Mouse (Mus musculus) heart, embryonic 16.5 days (tissue): Measurements from ENCODE around the gene Tbx18. TPM values are rescaled to one million over a fixed set of nuclear protein-coding genes. Genes with fewer than 3 reads are reported as not detected.

Experiments used
- ATAC-seq: fragments of 200-750 bp; cut with Nextera tagmentation; replicated peaks from 2 replicates; pipeline ENCODE4 v1.8.0; 2017; ENCODE audit warnings: moderate number of reproducible peaks; ENCODE audit not compliant: insufficient read depth, low FRiP score; ENCODE audit errors: extremely low read depth
- H3K27ac ChIP-seq: fragments of 300-500 bp; sonication (generic); 2 replicates; pipeline ENCODE4 v1.5.1; 2014; ENCODE audit warnings: mild to moderate bottlenecking, low read length, control low read depth, moderate library complexity
- H3K27me3 ChIP-seq: fragments of 300-500 bp; sonication (generic); 2 replicates; pipeline ENCODE4 v1.6.1; 2014; ENCODE audit warnings: low read length, mixed read lengths; ENCODE audit not compliant: control insufficient read depth, insufficient read depth
- H3K36me3 ChIP-seq: fragments of 300-500 bp; sonication (generic); 2 replicates; pipeline ENCODE4 v1.6.1; 2014; ENCODE audit not compliant: control insufficient read depth, insufficient read depth
- H3K4me1 ChIP-seq: fragments of 300-500 bp; sonication (generic); 2 replicates; pipeline ENCODE4 v1.6.1; 2014; ENCODE audit warnings: low read length, mixed read lengths; ENCODE audit not compliant: control insufficient read depth, insufficient read depth
- H3K4me2 ChIP-seq: fragments of 300-500 bp; sonication (generic); 2 replicates; pipeline ENCODE4 v1.6.1; 2014; ENCODE audit warnings: low read depth, mild to moderate bottlenecking, control low read depth, low read length
- H3K4me3 ChIP-seq: fragments of 300-500 bp; sonication (generic); 2 replicates; pipeline ENCODE4 v1.5.1; 2014; ENCODE audit warnings: mild to moderate bottlenecking, control low read depth, low read length
- H3K9ac ChIP-seq: fragments of 300-500 bp; sonication (generic); 2 replicates; pipeline ENCODE4 v1.6.1; 2014; ENCODE audit warnings: low read length, control low read depth
- H3K9me3 ChIP-seq: fragments of 300-500 bp; sonication (generic); replicated peaks from 2 replicates; pipeline ENCODE4 v1.6.1; 2016; ENCODE audit warnings: low read length; ENCODE audit not compliant: control insufficient read depth
- WGBS: fragments of 180-500 bp; shearing (Covaris S2); extraction: QIAGEN DNeasy Blood & Tissue Kit; methylation state at CpG from one replicate; pipeline ENCODE4 v1.1.7; 2014; 5-methylcytosine and 5-hydroxymethylcytosine counted together
- polyA plus RNA-seq: library from polyadenylated mRNA; unstranded; fragments of >200 nt; fragmentation: Nextera tagmentation; extraction: Ambion mirVana; gene quantifications from 2 replicates; pipeline ENCODE4 v1.2.1, GENCODE M21; 2015

Tbx18 gene
- polyA plus RNA-seq, result 7.5 and 8.4 TPM in 2 replicates

DNA sequence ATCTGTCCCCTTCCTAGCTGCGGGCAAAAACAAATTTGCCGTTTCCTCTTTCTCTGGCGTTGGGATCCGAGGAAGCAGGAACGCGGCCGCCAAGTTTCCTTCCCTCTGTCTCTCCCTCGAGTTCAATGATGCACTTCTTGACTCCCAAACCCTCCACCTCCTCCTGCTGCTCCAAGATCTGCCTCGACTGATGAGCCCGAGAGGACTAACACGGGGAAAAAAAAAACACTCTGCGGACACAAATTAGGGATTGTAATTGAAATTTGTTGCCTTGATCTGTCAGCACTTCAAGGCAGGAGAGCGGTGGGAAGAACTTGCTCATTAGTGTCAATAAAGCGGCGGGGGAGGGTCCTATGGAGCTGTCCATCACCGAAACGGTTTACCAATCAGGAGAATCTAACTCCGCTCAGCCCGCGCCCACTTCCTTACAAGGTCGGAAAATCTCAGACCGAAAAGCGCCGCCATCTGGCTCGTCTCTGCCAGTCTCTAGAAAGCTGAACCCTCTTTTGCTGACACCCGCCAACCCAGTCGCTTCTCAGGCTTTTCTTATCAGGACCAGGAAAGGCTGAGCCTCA is at the start of gene Tbx18:
TSS of gene Tbx18 (minus strand) at position 300 of the 575 bp plus-strand sequence.
- peak; percentile 89 for ATAC-seq
- Histone ChIP-seq H3K4me1 (0 out of 2 replicates have a peak, but pooled peaks cover 2% of the 10 kb centered on the region), H3K36me3 (no peaks in the 10 kb centered on the region), H3K9me3 (no peaks in the 10 kb centered on the region), H3K27me3 (peaks cover 42% of the 10 kb centered on the region), H3K9ac (peak within 1 kb of the TSS; percentile 91), H3K4me3 (peak within 1 kb of the TSS; percentile 76), H3K27ac (peak within 1 kb of the TSS; percentile 85), H3K4me2 (peak within 1 kb of the TSS; percentile 62)
- WGBS, result under 1% methylated on average over 27 of the region's 27 CpGs

DNA sequence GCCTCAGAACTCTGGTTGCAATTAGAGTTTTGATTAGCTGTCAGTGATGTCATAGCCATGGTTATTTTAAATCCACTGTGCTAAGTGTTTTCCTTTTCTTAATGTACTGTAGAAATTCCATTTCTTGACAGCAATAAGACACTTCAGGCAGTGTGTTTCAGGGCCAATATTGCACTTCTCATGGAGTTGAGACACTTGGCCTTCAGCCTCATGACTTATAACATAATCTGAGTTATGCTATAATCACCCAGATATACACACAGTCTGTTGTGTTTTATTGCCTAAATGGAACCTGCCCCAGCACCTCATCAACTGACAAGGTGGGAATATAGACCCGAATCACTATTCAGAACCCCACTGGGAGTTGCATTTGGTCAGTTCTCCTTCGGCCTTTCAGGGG is 42.9 kb upstream of the Tbx18 start:
- ATAC-seq, result no peak
- 66% methylated on average over 2 of the region's 2 CpGs for WGBS
- H3K9ac ChIP-seq, result no peak overlapping the region
- no peaks in the 10 kb centered on the region for H3K27me3 ChIP-seq
- H3K27ac ChIP-seq, result no peak overlapping the region
- no peaks in the 10 kb centered on the region for H3K9me3 ChIP-seq
- no peak overlapping the region for H3K4me3 ChIP-seq
- no peaks in the 10 kb centered on the region for H3K36me3 ChIP-seq
- H3K4me1 ChIP-seq, result no peaks in the 10 kb centered on the region
- no peak overlapping the region for H3K4me2 ChIP-seq

DNA sequence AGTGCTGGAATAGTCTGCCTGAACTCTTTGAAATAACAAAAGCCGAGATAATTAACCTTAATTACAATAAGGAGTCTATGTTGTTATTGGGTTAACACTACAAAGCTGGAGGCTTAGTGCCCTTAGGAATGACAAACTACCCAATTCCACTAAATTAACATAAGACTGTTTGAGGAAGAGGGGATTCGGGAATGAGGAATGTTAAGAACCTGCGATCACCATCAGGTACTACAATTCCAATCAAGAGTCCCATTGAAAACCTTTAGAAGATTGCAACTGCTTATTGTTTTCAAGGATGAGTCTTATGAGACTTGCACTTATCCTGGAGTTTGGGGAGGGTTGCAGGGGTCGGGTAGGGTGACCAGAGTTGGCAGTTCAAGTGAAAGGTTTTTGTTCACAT is 24.6 kb upstream of the Tbx18 start:
- Histone ChIP-seq H3K27me3 (peaks cover 2% of the 10 kb centered on the region; the same call in 1 of the 2 replicates), H3K4me1 (no peaks in the 10 kb centered on the region)
- no peak for ATAC-seq

DNA sequence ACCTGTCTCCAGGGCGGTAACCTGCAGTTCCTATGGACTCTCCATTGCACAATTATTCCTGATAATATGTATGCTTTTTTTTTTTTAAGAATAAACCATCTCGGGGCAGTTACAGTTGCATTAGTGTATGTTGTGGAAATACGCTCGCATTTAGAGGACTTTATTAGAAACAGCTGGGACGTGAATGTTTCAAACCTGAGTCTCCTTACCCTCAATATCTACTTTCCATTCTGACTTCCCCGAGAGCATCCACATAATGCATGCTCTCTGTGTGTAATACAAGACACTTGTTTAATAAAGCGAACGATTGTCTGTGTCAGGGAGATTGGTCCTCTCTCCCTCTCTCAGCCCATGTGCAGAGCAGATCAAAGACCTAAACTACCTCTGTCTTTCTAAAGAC is 10.5 kb upstream of the Tbx18 start:
- Histone ChIP-seq H3K9me3 (no peaks in the 10 kb centered on the region), H3K27ac (no peak overlapping the region), H3K4me3 (no peak overlapping the region), H3K9ac (no peak overlapping the region), H3K4me1 (peaks cover 13% of the 10 kb centered on the region), H3K36me3 (no peaks in the 10 kb centered on the region), H3K4me2 (no peak overlapping the region), H3K27me3 (peaks cover 60% of the 10 kb centered on the region)
- no peak for ATAC-seq
- 74% methylated on average over 8 of the region's 8 CpGs for WGBS

More for the DNA sequence above, 24.6 kb upstream of the Tbx18 start:
- H3K27ac ChIP-seq, result no peak overlapping the region
- 70% methylated on average over 4 of the region's 4 CpGs for WGBS
- H3K4me3 ChIP-seq, result no peak overlapping the region
- H3K9ac ChIP-seq, result no peak overlapping the region
- no peak overlapping the region for H3K4me2 ChIP-seq
- H3K9me3 ChIP-seq, result no peaks in the 10 kb centered on the region
- H3K36me3 ChIP-seq, result no peaks in the 10 kb centered on the region

DNA sequence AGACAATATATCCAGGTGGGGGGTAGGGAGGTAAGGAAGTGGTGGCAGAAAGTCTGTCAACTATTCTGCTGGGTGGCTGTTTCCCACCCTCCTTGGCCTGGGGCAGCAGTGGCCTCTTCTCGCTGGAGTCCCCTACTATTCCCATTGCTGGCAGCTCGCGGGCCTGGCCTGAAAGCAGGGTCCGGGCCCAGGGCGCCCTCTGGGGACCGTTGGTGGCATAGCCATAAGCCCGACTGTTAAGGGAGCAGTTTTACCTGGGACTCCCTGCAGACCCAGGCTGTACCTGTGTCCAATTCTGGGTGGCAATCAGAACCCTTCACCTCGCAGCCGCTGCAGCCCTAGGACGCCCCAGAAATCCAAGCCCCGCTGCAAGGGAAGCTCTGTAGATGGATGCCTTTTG is 9.6 kb upstream of the Tbx18 start:
- Histone ChIP-seq H3K4me1 (peaks cover 13% of the 10 kb centered on the region), H3K9me3 (no peaks in the 10 kb centered on the region), H3K27ac (no peak overlapping the region), H3K4me2 (peak overlapping the region; percentile 78), H3K9ac (no peak overlapping the region), H3K27me3 (peaks cover 63% of the 10 kb centered on the region), H3K4me3 (peak overlapping the region; percentile 53; the same call in 1 of the 2 replicates), H3K36me3 (no peaks in the 10 kb centered on the region)
- 4% methylated on average over 11 of the region's 11 CpGs for WGBS
- ATAC-seq, result peak; percentile 70

DNA sequence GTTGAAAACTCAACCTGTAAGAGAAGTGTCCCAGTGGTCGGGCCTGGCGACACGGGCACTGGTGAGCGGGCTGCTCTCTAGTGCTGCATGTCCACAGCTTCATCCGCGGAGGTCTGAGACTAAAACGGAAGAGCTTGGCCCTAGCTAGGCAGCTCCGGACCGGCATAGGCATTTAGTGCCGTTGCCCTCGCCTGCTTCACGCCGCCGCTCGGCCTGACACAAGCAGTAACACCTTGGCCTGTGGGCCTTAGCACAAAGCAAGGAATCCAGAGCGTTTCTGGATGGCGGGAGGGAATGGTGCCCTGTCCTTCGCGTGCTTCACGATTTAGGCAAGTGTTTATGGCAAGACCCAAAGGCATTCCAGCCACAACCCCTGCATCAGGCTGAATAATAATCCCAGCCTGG is 9.2 kb upstream of the Tbx18 start:
- ATAC-seq, result 0 out of 2 replicates have a peak, but pooled peaks have one; percentile 43

DNA sequence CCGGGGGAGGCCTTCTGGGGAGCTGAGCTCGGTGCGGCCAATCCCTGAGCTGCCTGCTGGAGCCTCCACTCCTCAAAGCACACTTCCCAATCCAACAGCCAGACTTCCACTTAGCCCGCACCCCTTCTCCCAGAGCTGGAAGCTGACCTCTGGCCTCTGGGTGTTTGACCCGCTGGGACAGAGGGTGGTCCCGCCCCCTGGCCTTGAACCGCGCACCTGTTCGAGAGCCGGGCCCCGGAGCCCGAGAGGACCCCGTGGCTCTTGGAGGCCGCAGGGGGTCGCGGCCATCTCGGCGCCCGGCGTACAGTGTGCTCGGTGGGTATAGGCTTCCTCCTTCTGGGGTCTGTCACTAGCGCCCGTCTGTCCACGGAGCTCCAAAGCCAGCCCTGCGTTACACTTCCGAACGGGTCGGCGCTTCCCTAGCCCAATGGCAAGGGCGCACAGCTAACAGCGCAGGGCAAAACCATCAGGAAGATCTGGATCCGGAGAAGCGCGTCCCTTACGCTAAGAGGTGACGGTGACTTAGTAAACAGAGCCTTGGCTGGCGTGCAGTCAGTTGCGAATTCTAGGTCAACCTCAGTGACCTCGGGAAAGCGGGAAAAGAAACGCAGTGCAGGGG is 8.6 kb upstream of the Tbx18 start:
- peak overlapping the region; percentile 63 for H3K9ac ChIP-seq
- ATAC-seq, result peak; percentile 53
- 4% methylated on average over 41 of the region's 41 CpGs for WGBS
- H3K4me3 ChIP-seq, result peak overlapping the region; percentile 53
- H3K4me2 ChIP-seq, result peak overlapping the region; percentile 78
- H3K9me3 ChIP-seq, result no peaks in the 10 kb centered on the region
- peaks cover 13% of the 10 kb centered on the region for H3K4me1 ChIP-seq
- peaks cover 68% of the 10 kb centered on the region for H3K27me3 ChIP-seq
- H3K27ac ChIP-seq, result peak overlapping the region; percentile 60
- no peaks in the 10 kb centered on the region for H3K36me3 ChIP-seq

More for the DNA sequence above, 9.2 kb upstream of the Tbx18 start:
- H3K27me3 ChIP-seq, result peaks cover 63% of the 10 kb centered on the region
- peak overlapping the region; percentile 53 for H3K4me3 ChIP-seq
- H3K27ac ChIP-seq, result no peak overlapping the region; the same call in 1 of the 2 replicates
- peak overlapping the region; percentile 63; the same call in 1 of the 2 replicates for H3K9ac ChIP-seq
- H3K4me1 ChIP-seq, result peaks cover 13% of the 10 kb centered on the region
- 7% methylated on average over 20 of the region's 20 CpGs for WGBS
- no peaks in the 10 kb centered on the region for H3K9me3 ChIP-seq
- no peaks in the 10 kb centered on the region for H3K36me3 ChIP-seq
- H3K4me2 ChIP-seq, result peak overlapping the region; percentile 78

DNA sequence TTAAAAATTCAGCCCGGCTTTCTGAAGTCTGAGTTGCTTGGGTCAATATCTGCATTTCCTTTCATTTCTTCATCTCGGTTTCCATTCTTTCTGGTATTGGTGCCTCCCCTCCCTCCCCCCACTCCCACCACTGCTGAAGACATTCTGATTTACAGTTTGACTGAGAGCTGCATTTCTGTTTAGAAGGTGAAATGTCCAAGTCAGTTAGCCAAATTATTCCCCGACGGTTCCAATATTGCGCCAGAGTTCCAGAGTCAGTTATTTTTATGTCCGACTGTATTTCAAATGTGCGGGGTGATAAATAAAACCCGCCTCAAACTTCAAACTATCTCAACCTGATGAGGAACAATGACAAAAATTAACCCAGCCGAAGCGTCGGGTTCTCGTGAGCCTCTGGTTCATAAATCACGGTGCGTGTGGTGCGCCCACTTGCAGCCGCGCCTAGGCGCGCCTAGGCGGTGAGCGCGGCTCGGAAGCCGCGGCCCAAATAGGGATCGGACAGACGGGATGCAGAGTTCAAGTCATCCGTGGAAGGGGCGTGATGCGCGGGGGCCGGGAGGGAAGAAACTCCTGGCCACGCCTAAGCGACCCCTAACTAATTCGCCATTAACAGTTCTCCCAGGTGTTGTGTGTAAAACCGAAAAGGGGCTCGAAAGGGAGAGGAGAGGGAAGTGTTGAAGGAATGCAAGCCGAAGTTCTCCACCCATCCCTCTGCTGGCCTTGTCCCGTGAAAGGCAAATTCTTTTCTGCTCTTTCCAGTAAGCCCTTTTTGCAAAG is 7.9 kb upstream of the Tbx18 start:
- Histone ChIP-seq H3K36me3 (no peaks in the 10 kb centered on the region), H3K9ac (peak overlapping the region; percentile 63)
- 2% methylated on average over 39 of the region's 39 CpGs for WGBS

More for the DNA sequence above, 7.9 kb upstream of the Tbx18 start:
- Histone ChIP-seq H3K4me3 (peak overlapping the region; percentile 53), H3K4me1 (peaks cover 13% of the 10 kb centered on the region), H3K27me3 (peaks cover 69% of the 10 kb centered on the region), H3K27ac (peak overlapping the region; percentile 9; the same call in 1 of the 2 replicates), H3K9me3 (no peaks in the 10 kb centered on the region), H3K4me2 (peak overlapping the region; percentile 78)
- ATAC-seq, result no peak
